Mouse (Mus musculus): ENCODE data around the gene Mpv17l. TPM values are rescaled to one million over a fixed set of nuclear protein-coding genes. Genes with fewer than 3 reads are reported as not detected.

Mpv17l gene
- polyA plus RNA-seq, 1 experiment from 2014 or later: 27.6 TPM

DNA sequence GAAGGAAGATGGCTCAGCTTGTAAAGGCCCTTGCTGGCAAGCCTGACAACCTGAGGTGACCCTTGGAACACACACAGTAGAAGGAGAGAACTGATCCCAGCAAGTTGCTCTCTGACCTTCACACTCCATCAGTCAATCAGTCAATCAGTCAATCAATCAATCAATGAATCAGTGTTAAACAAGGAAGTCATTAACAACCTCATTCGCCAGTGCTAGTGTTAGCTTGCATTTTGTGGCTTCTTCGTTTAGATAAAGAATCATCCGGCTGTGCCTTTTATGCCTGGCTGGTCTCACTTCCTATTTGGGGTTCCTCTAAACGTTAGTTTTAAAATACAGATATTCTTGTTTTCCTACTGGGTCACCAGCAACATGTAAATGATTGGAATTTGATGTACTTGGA lies 41.2 kb downstream of the Mpv17l start:
- Histone ChIP-seq H3K9me3 (replicated peaks; ENCODE audit: low read length) (no peaks in the 10 kb centered on the region), H3K4me2 (ENCODE audit: low read length) (no peak overlapping the region), H3K4me1 (replicated peaks; ENCODE audit: insufficient read depth, low read length) (no peaks in the 10 kb centered on the region), H3K36me3 (ENCODE audit: insufficient read depth, low read length) (no peaks in the 10 kb centered on the region), H3K9ac (ENCODE audit: low read depth, low read length) (no peak overlapping the region), H3K27me3 (ENCODE audit: insufficient read depth, low read length) (no peaks in the 10 kb centered on the region), H3K4me3 (replicated peaks; ENCODE audit: low read depth, low read length) (no peak overlapping the region), H3K27ac (no peak overlapping the region)
- 28% methylated on average over 4 of the region's 4 CpGs for WGBS
- DNase-seq (ENCODE audit: low spot score): no peak
- no peak for TF ChIP-seq CTCF (IDR thresholded peaks at IDR 0.05; ENCODE audit: low read depth)
- ATAC-seq (replicated peaks; ENCODE audit: low FRiP score, low read depth): no peak

DNA sequence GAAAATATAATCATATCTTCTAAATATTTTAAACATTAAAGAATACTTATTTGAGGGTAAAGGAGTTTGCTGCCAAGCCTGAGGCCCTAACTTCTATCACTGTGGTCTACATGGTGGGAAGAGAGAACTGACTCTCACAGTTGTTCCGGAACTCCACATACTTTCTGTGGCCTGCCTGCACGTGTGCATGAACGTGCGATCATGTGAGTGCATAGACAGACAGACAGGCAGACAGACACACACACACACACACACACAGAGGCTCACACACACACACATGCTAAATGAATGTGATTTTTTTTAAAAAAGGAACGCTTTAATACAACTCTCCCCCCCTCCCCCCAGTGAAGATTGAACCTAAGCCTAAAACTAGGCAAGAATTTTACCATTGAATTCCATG lies 41.8 kb downstream of the Mpv17l start:
- Histone ChIP-seq H3K27ac (no peak overlapping the region), H3K4me2 (ENCODE audit: low read length) (no peak overlapping the region), H3K9ac (ENCODE audit: low read depth, low read length) (no peak overlapping the region), H3K4me1 (replicated peaks; ENCODE audit: insufficient read depth, low read length) (no peaks in the 10 kb centered on the region), H3K27me3 (ENCODE audit: insufficient read depth, low read length) (no peaks in the 10 kb centered on the region), H3K36me3 (ENCODE audit: insufficient read depth, low read length) (no peaks in the 10 kb centered on the region), H3K9me3 (replicated peaks; ENCODE audit: low read length) (no peaks in the 10 kb centered on the region), H3K4me3 (replicated peaks; ENCODE audit: low read depth, low read length) (no peak overlapping the region)
- no peak for TF ChIP-seq CTCF (IDR thresholded peaks at IDR 0.05; ENCODE audit: low read depth)
- WGBS: 85% methylated on average over 5 of the region's 5 CpGs
- ATAC-seq (replicated peaks; ENCODE audit: low FRiP score, low read depth) (no peak), DNase-seq (ENCODE audit: low spot score) (no peak)

- H3K27ac ChIP-seq: no peak overlapping the region
- H3K9me3 ChIP-seq (replicated peaks; ENCODE audit: low read length): no peaks in the 10 kb centered on the region
- no peak overlapping the region for H3K4me3 ChIP-seq (replicated peaks; ENCODE audit: low read depth, low read length)
- H3K9ac ChIP-seq (ENCODE audit: low read depth, low read length): no peak overlapping the region
- no peaks in the 10 kb centered on the region for H3K36me3 ChIP-seq (ENCODE audit: insufficient read depth, low read length)
- 73% methylated on average over 4 of the region's 4 CpGs for WGBS
- H3K27me3 ChIP-seq (ENCODE audit: insufficient read depth, low read length): no peaks in the 10 kb centered on the region
- DNase-seq (ENCODE audit: low spot score): no peak
- no peak for TF ChIP-seq CTCF (IDR thresholded peaks at IDR 0.05; ENCODE audit: low read depth)
- H3K4me2 ChIP-seq (ENCODE audit: low read length): no peak overlapping the region
- no peak for ATAC-seq (replicated peaks; ENCODE audit: low FRiP score, low read depth)
- no peaks in the 10 kb centered on the region for H3K4me1 ChIP-seq (replicated peaks; ENCODE audit: insufficient read depth, low read length)
These were observed 42.2 kb downstream of the Mpv17l start for GRCm38 (mm10) chr16:13945153-13945552.

DNA sequence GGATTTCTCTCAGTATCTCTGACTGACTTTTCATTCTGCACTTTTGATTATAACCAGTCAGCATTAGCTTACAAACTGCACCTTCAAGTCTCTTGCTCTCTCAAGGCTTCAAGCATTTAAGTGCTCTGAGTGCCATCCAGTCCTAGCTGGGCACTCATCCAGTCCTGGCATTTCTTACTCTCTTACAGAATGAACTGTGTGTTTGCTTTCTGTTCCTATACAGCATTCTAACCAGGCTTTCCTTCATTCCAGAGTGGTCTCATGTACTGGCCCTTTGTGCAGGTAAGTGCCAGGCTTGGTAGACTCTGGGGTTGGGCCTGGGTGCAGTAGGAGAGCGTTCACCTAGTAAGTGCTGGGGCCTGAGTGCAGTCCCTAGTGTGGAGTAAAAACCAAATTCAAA lies 43.3 kb downstream of the Mpv17l start:
- Histone ChIP-seq H3K27ac (no peak overlapping the region), H3K36me3 (ENCODE audit: insufficient read depth, low read length) (no peaks in the 10 kb centered on the region), H3K9me3 (replicated peaks; ENCODE audit: low read length) (no peaks in the 10 kb centered on the region), H3K4me2 (ENCODE audit: low read length) (no peak overlapping the region), H3K4me3 (replicated peaks; ENCODE audit: low read depth, low read length) (no peak overlapping the region), H3K9ac (ENCODE audit: low read depth, low read length) (no peak overlapping the region), H3K4me1 (replicated peaks; ENCODE audit: insufficient read depth, low read length) (no peaks in the 10 kb centered on the region), H3K27me3 (ENCODE audit: insufficient read depth, low read length) (no peaks in the 10 kb centered on the region)
- ATAC-seq (replicated peaks; ENCODE audit: low FRiP score, low read depth) (no peak), DNase-seq (ENCODE audit: low spot score) (no peak)
- TF ChIP-seq CTCF (IDR thresholded peaks at IDR 0.05; ENCODE audit: low read depth): no peak
- WGBS: 87% methylated on average over 1 of the region's 1 CpGs

GRCm38 (mm10) chr16:13951245-13951644 lies 48.3 kb downstream of the Mpv17l start:
- H3K27me3 ChIP-seq (ENCODE audit: insufficient read depth, low read length): no peaks in the 10 kb centered on the region
- ATAC-seq (replicated peaks; ENCODE audit: low FRiP score, low read depth) (no peak), DNase-seq (ENCODE audit: low spot score) (no peak)
- no peaks in the 10 kb centered on the region for H3K9me3 ChIP-seq (replicated peaks; ENCODE audit: low read length)
- no peaks in the 10 kb centered on the region for H3K4me1 ChIP-seq (replicated peaks; ENCODE audit: insufficient read depth, low read length)
- H3K27ac ChIP-seq: no peak overlapping the region
- no peaks in the 10 kb centered on the region for H3K36me3 ChIP-seq (ENCODE audit: insufficient read depth, low read length)
- no peak overlapping the region for H3K4me2 ChIP-seq (ENCODE audit: low read length)
- no peak overlapping the region for H3K9ac ChIP-seq (ENCODE audit: low read depth, low read length)
- WGBS: 71% methylated on average over 3 of the region's 3 CpGs
- TF ChIP-seq CTCF (IDR thresholded peaks at IDR 0.05; ENCODE audit: low read depth): no peak
- no peak overlapping the region for H3K4me3 ChIP-seq (replicated peaks; ENCODE audit: low read depth, low read length)

GRCm38 (mm10) chr16:13962053-13962452 lies 59.1 kb downstream of the Mpv17l start:
- H3K36me3 ChIP-seq (ENCODE audit: insufficient read depth, low read length): no peaks in the 10 kb centered on the region
- WGBS: 24% methylated on average over 1 of the region's 1 CpGs
- no peaks in the 10 kb centered on the region for H3K4me1 ChIP-seq (replicated peaks; ENCODE audit: insufficient read depth, low read length)
- H3K9ac ChIP-seq (ENCODE audit: low read depth, low read length): no peak overlapping the region
- TF ChIP-seq CTCF (IDR thresholded peaks at IDR 0.05; ENCODE audit: low read depth): no peak
- H3K27ac ChIP-seq: no peak overlapping the region
- no peaks in the 10 kb centered on the region for H3K9me3 ChIP-seq (replicated peaks; ENCODE audit: low read length)
- H3K4me2 ChIP-seq (ENCODE audit: low read length): no peak overlapping the region
- ATAC-seq (replicated peaks; ENCODE audit: low FRiP score, low read depth): no peak
- no peaks in the 10 kb centered on the region for H3K27me3 ChIP-seq (ENCODE audit: insufficient read depth, low read length)
- H3K4me3 ChIP-seq (replicated peaks; ENCODE audit: low read depth, low read length): no peak overlapping the region
- DNase-seq (ENCODE audit: low spot score): no peak

- H3K27ac ChIP-seq: no peak overlapping the region
- no peak for TF ChIP-seq CTCF (IDR thresholded peaks at IDR 0.05; ENCODE audit: low read depth)
- no peaks in the 10 kb centered on the region for H3K36me3 ChIP-seq (ENCODE audit: insufficient read depth, low read length)
- no peaks in the 10 kb centered on the region for H3K27me3 ChIP-seq (ENCODE audit: insufficient read depth, low read length)
- no peaks in the 10 kb centered on the region for H3K9me3 ChIP-seq (replicated peaks; ENCODE audit: low read length)
- no peak overlapping the region for H3K4me2 ChIP-seq (ENCODE audit: low read length)
- H3K4me3 ChIP-seq (replicated peaks; ENCODE audit: low read depth, low read length): no peak overlapping the region
- H3K4me1 ChIP-seq (replicated peaks; ENCODE audit: insufficient read depth, low read length): no peaks in the 10 kb centered on the region
- H3K9ac ChIP-seq (ENCODE audit: low read depth, low read length): no peak overlapping the region
- ATAC-seq (replicated peaks; ENCODE audit: low FRiP score, low read depth) (no peak), DNase-seq (ENCODE audit: low spot score) (no peak)
- 85% methylated on average over 1 of the region's 1 CpGs for WGBS
These were observed 66.1 kb downstream of the Mpv17l start for GRCm38 (mm10) chr16:13969096-13969495.
